Mouse (Mus musculus): Measurements from ENCODE around the gene Dock10.
A peak's percentile ranks its signal among the peaks of the same experiment; 100 is the strongest.

The Dock10 gene

GRCm38 (mm10) chr1:80728183-80728582, 30.1 kb downstream of the Dock10 start:
- DNase-seq (ENCODE audit: low spot score) = no peak

GRCm38 (mm10) chr1:80727403-80727802, 30.9 kb downstream of the Dock10 start:
- no peak for DNase-seq (ENCODE audit: low spot score)

GRCm38 (mm10) chr1:80722647-80723046, 35.7 kb downstream of the Dock10 start:
- DNase-seq (ENCODE audit: low spot score) = peak; percentile 51

- DNase-seq (ENCODE audit: low spot score) = no peak
These were observed 36.3 kb downstream of the Dock10 start for GRCm38 (mm10) chr1:80722001-80722400.

GRCm38 (mm10) chr1:80721181-80721580, 37.1 kb downstream of the Dock10 start:
- DNase-seq (ENCODE audit: low spot score) = no peak

GRCm38 (mm10) chr1:80720146-80720545, 38.2 kb downstream of the Dock10 start:
- no peak for DNase-seq (ENCODE audit: low spot score)

- DNase-seq (ENCODE audit: low spot score) = no peak
These were observed 38.9 kb downstream of the Dock10 start for GRCm38 (mm10) chr1:80719436-80719835.

- no peak for DNase-seq (ENCODE audit: low spot score)
These were observed 39.7 kb downstream of the Dock10 start for GRCm38 (mm10) chr1:80718666-80719065.

GRCm38 (mm10) chr1:80715917-80716316, 42.4 kb downstream of the Dock10 start:
- no peak for DNase-seq (ENCODE audit: low spot score)

GRCm38 (mm10) chr1:80713920-80714319, 44.4 kb downstream of the Dock10 start:
- DNase-seq (ENCODE audit: low spot score) = no peak

- DNase-seq (ENCODE audit: low spot score) = no peak
These were observed 47.6 kb downstream of the Dock10 start for GRCm38 (mm10) chr1:80710607-80711261.

- DNase-seq (ENCODE audit: low spot score) = no peak
These were observed 48.2 kb downstream of the Dock10 start for GRCm38 (mm10) chr1:80710097-80710541.

- DNase-seq (ENCODE audit: low spot score) = no peak
These were observed 49.0 kb downstream of the Dock10 start for GRCm38 (mm10) chr1:80709299-80709698.

GRCm38 (mm10) chr1:80703279-80703678, 55.0 kb downstream of the Dock10 start:
- no peak for DNase-seq (ENCODE audit: low spot score)

- DNase-seq (ENCODE audit: low spot score) = no peak
These were observed 82.2 kb downstream of the Dock10 start for GRCm38 (mm10) chr1:80676004-80676673.

GRCm38 (mm10) chr1:80671730-80672129, 86.6 kb downstream of the Dock10 start:
- DNase-seq (ENCODE audit: low spot score) = no peak

GRCm38 (mm10) chr1:80671056-80671455, 87.3 kb downstream of the Dock10 start:
- no peak for DNase-seq (ENCODE audit: low spot score)

GRCm38 (mm10) chr1:80670387-80670786, 87.9 kb downstream of the Dock10 start:
- DNase-seq (ENCODE audit: low spot score) = no peak

- no peak for DNase-seq (ENCODE audit: low spot score)
These were observed 92.6 kb downstream of the Dock10 start for GRCm38 (mm10) chr1:80665761-80666160.

- no peak for DNase-seq (ENCODE audit: low spot score)
These were observed 93.2 kb downstream of the Dock10 start for GRCm38 (mm10) chr1:80665161-80665560.

GRCm38 (mm10) chr1:80661506-80662402, 96.6 kb downstream of the Dock10 start:
- DNase-seq (ENCODE audit: low spot score) = peak; percentile 15

GRCm38 (mm10) chr1:80659465-80660245, 98.7 kb downstream of the Dock10 start:
- no peak for DNase-seq (ENCODE audit: low spot score)

Data from retina, embryonic 14.5 days (tissue).